Mouse (Mus musculus) heart, postnatal 10 days (tissue): ENCODE measurements around the gene Pcnx2. TPM values are rescaled to one million over a fixed set of nuclear protein-coding genes. Genes with fewer than 3 reads are reported as not detected.

Source experiments
- DNase-seq, 2 experiments: peaks; one replicate each; pipeline ENCODE4 v3.0.0; 2021
- intact Hi-C: fragments of 180-260 bp; cut with DNase I; formaldehyde crosslinking; loops from one replicate; pipeline ENCODE4 v1.15.1; 2025
- total RNA-seq, 2 experiments: library from RNA; stranded (reverse); gene quantifications; 2 replicates each; pipeline ENCODE4 v1.2.3; 2021

Pcnx2 gene
- total RNA-seq, 2 experiments from 2014 or later = 0.45 TPM

- DNase-seq = no peak
- intact Hi-C loops = no loop called here
Measured at GRCm38 (mm10) chr8:125772300-125772699, 125.8 kb downstream of the Pcnx2 start.

- DNase-seq = no peak
- intact Hi-C loops = no loop called here
Measured at GRCm38 (mm10) chr8:125768079-125768478, 130.0 kb downstream of the Pcnx2 start.

DNA sequence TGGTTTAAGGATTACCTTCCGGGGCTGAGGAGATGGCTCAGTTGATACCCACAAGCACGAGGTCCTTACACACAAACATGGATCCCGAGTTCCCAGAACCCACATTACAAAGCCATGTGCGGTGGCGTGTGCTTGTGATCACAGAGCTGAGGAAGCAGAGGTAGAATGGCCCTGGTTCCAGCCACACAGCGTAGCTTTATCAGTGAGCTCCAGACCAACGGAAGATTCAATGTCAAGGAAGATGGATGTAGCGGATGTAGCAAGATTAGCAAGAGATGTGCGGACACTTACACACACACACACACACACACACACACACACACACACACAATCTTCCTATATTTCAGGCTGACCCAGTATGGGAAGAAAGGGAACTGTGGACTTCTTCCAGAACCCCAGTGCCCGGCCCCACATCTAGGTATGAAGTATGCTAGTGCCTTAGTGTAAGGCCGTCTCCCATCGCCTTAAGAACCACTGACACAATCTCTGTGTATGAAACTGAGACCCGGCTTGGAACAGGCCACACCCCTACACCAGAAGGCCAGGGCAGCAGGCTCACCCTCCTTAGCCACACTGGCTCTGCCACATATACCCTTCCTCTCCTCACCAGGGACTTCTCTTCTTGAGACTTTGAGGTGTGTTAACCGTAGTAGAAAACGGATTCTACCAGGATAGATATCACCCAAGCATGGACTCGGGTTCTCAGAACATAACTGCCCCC, 134.9 kb downstream of the Pcnx2 start:
- intact Hi-C loops = no loop called here
- DNase-seq = no peak

GRCm38 (mm10) chr8:125759022-125759421, 139.1 kb downstream of the Pcnx2 start:
- DNase-seq = peak; percentile 29 to 45
- intact Hi-C loops = no loop called here

DNA sequence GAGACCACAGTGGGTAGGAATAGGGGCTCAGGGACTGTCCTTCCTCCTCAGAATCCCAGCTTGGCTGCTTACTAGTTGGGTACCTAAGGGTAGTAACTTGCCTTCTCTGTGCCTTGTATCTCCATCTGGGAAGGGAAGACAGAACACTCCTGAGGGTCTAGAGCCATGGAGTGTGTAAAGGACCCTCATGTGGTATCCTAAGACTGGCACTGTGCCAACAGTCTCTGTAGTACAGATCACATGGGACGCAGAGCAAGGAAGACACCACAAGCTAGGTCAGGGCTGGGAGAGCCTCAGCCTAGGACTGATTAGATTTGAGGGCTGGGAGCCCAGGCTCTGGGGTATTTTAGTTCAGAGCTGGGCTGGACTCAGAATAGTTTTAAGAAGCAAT, 141.0 kb downstream of the Pcnx2 start:
- intact Hi-C loops = no loop called here
- peak; percentile 15 to 28 for DNase-seq

- DNase-seq = peak; percentile 32 to 35
- intact Hi-C loops = no loop called here
Measured at GRCm38 (mm10) chr8:125756391-125757105, 141.6 kb downstream of the Pcnx2 start.

GRCm38 (mm10) chr8:125755896-125756295, 142.2 kb downstream of the Pcnx2 start:
- intact Hi-C loops = no loop called here
- peak in 1 of 2 experiments; percentile 32 for DNase-seq

DNA sequence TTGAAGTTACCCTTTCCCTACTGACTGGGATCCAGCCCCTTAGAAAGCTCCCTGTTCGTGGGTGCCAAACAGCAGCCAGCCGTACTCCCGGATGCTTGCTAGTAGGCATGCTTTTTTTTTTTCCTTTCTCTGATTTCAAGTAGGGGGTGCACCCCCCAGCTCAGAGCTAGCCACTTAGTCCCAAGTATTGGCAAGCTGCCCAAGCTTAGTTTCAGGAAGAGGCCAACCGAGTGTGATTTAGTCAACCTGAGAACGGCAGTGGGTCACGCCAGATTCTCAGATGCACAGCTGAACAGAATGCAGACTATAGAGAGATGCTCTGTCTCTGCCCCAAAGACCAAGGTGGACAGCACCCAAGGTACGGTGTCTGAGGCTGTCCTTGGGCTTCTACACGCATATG, 147.3 kb downstream of the Pcnx2 start:
- DNase-seq = no peak
- intact Hi-C loops = no loop called here

DNA sequence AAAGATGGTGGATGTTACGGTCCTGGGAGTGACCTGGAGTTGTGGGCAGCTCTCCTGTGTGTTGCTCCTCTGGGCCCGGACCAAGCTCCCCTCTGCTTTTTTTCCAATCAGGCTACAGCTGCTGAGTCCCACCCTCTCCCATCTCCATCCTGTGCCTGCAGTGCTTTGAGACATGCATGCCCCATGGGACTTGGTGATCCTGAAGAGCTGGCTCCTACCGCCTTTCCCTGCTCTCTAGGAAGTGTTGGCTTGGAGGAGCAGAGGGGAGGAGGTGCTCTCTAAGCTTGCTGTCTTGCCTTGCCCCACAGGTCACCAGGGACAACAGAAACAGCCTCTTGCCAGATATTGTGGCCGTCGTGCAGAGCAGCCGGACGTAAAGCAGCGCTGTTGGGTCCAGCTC, 150.7 kb downstream of the Pcnx2 start:
- DNase-seq = peak in 1 of 2 experiments; percentile 23
- intact Hi-C loops = no loop called here

GRCm38 (mm10) chr8:125744914-125745576, 153.1 kb downstream of the Pcnx2 start:
- DNase-seq = no peak
- intact Hi-C loops = no loop called here

- DNase-seq = no peak
Measured at GRCm38 (mm10) chr8:125742406-125742805, 155.7 kb downstream of the Pcnx2 start.

GRCm38 (mm10) chr8:125741855-125742254, 156.3 kb downstream of the Pcnx2 start:
- DNase-seq = no peak
- intact Hi-C loops = no loop called here

More at GRCm38 (mm10) chr8:125742406-125742805, 155.7 kb downstream of the Pcnx2 start:
- intact Hi-C loops = no loop called here

- no peak for DNase-seq
- intact Hi-C loops = no loop called here
Measured at GRCm38 (mm10) chr8:125741377-125741776, 156.7 kb downstream of the Pcnx2 start.

GRCm38 (mm10) chr8:125740655-125741054, 157.5 kb downstream of the Pcnx2 start:
- intact Hi-C loops = no loop called here
- DNase-seq = no peak

GRCm38 (mm10) chr8:125738956-125739355, 159.2 kb downstream of the Pcnx2 start:
- intact Hi-C loops = no loop called here

GRCm38 (mm10) chr8:125733964-125734956, 163.9 kb downstream of the Pcnx2 start:
- DNase-seq = peak; percentile 91
- intact Hi-C loops = loop anchor here (5.0 kb wide), 1 partner anchor 123 kb away; no protein-coding TSS in a partner anchor

More at GRCm38 (mm10) chr8:125738956-125739355, 159.2 kb downstream of the Pcnx2 start:
- DNase-seq = no peak

DNA sequence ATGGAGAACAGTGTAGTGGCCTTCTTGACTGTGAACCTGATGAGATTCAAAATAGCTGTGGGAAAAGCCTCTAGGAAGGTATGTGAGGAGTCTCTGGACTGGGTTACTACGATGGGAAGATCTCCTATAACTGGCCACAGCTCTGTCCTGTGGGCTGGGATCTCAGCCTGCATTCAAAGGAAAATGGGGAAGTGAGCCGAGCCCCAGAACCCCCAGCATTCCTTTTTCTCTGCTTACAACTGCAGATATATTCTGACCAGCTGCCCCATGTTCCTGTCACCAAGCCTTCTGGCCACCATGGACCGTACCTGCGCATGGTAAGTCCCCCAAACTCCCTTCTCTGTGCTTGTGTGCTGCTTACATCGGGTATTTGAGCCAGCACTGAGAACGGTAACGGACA, 168.4 kb downstream of the Pcnx2 start, which contains the start of gene Ntpcr:
Gene Ntpcr, plus strand, starts transcription at position 218 of the 400 bp plus-strand sequence.
- intact Hi-C loops = loop anchor here (5.0 kb wide), 1 partner anchor 128 kb away; no protein-coding TSS in a partner anchor
- DNase-seq = no peak

DNA sequence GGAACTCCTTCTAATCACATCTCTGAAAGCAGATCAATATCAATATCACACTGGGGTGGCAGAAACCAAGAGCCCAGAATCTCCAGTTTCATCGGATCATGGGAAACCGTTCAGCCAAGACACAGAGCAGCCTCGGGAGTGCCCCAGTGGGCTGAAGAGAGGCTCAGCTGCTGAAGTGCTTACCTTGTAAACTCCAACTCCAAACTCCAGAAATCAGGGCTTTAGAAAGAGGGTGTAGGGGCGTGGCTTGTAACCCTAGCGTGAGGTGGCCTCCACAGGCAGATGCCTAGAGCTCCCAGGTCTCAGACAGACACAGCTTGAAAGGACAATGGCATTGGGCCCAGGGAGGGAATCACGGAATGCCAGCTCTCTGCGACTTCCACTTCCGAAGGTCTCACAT, 170.3 kb downstream of the Pcnx2 start:
- DNase-seq = no peak
- intact Hi-C loops = no loop called here

DNA sequence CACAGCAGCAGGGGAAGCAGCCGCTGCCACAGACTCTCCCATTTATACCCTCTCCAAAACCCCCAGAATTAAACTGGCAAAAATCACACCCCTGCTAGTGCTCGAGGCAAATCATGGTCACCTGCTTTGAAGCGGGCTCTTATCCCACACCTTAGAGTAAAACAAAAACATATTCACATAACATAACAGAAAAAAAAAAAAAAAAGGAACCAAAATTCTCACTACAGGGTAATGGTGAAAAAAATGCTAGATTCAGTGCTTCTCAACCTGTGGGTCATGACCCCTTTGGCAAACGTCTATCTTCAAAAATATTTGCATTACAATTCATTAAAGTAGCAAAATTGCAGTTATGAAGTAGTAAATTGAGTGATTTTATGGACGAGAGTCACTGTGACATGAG, 171.1 kb downstream of the Pcnx2 start:
- intact Hi-C loops = no loop called here
- DNase-seq = no peak

- DNase-seq = no peak
- intact Hi-C loops = no loop called here
Measured at GRCm38 (mm10) chr8:125726143-125726542, 172.0 kb downstream of the Pcnx2 start.
